Mouse (Mus musculus): Measurements from ENCODE around the gene Rad51b. TPM values are rescaled to one million over a fixed set of nuclear protein-coding genes. Genes with fewer than 3 reads are reported as not detected.

Gene Rad51b
- polyA plus RNA-seq, 1 experiment from 2014 or later: 4.4 TPM

- ATAC-seq (ENCODE audit: low read depth): no peak
- Histone ChIP-seq H3K27me3 (ENCODE audit: control insufficient read depth, insufficient read depth, low read depth, low read length) (no peaks in the 10 kb centered on the region), H3K4me1 (ENCODE audit: control insufficient read depth, low read depth, low read length) (peaks cover 2% of the 10 kb centered on the region), H3K9me3 (replicated peaks; ENCODE audit: control insufficient read depth, low read length) (no peaks in the 10 kb centered on the region), H3K4me3 (ENCODE audit: low read depth, low read length) (no peak overlapping the region), H3K27ac (ENCODE audit: low read length) (no peak overlapping the region; the same call in 1 of the 2 replicates), H3K36me3 (ENCODE audit: control insufficient read depth, insufficient read depth) (no peaks in the 10 kb centered on the region), H3K4me2 (ENCODE audit: low read depth, low read length) (no peak overlapping the region), H3K9ac (ENCODE audit: low read depth, low read length) (no peak overlapping the region)
- WGBS (ENCODE audit: insufficient replicate concordance): 69% methylated on average over 4 of the region's 4 CpGs
Measured at GRCm38 (mm10) chr12:79560893-79561292, 263.8 kb downstream of the Rad51b start.

GRCm38 (mm10) chr12:79574159-79575040 is 277.3 kb downstream of the Rad51b start:
- no peak overlapping the region for H3K4me2 ChIP-seq (ENCODE audit: low read depth, low read length)
- no peaks in the 10 kb centered on the region for H3K36me3 ChIP-seq (ENCODE audit: control insufficient read depth, insufficient read depth)
- H3K9me3 ChIP-seq (replicated peaks; ENCODE audit: control insufficient read depth, low read length): no peaks in the 10 kb centered on the region
- no peaks in the 10 kb centered on the region for H3K27me3 ChIP-seq (ENCODE audit: control insufficient read depth, insufficient read depth, low read depth, low read length)
- no peak for ATAC-seq (ENCODE audit: low read depth)
- no peak overlapping the region for H3K9ac ChIP-seq (ENCODE audit: low read depth, low read length)
- WGBS (ENCODE audit: insufficient replicate concordance): 69% methylated on average over 6 of the region's 6 CpGs
- no peaks in the 10 kb centered on the region for H3K4me1 ChIP-seq (ENCODE audit: control insufficient read depth, low read depth, low read length)
- no peak overlapping the region for H3K4me3 ChIP-seq (ENCODE audit: low read depth, low read length)
- no peak overlapping the region for H3K27ac ChIP-seq (ENCODE audit: low read length)

GRCm38 (mm10) chr12:79575041-79575541 is 278.0 kb downstream of the Rad51b start:
- Histone ChIP-seq H3K4me3 (ENCODE audit: low read depth, low read length) (no peak overlapping the region), H3K36me3 (ENCODE audit: control insufficient read depth, insufficient read depth) (no peaks in the 10 kb centered on the region), H3K9ac (ENCODE audit: low read depth, low read length) (no peak overlapping the region), H3K27ac (ENCODE audit: low read length) (no peak overlapping the region), H3K4me1 (ENCODE audit: control insufficient read depth, low read depth, low read length) (no peaks in the 10 kb centered on the region), H3K4me2 (ENCODE audit: low read depth, low read length) (no peak overlapping the region), H3K27me3 (ENCODE audit: control insufficient read depth, insufficient read depth, low read depth, low read length) (no peaks in the 10 kb centered on the region), H3K9me3 (replicated peaks; ENCODE audit: control insufficient read depth, low read length) (no peaks in the 10 kb centered on the region)
- 77% methylated on average over 7 of the region's 7 CpGs for WGBS (ENCODE audit: insufficient replicate concordance)
- ATAC-seq (ENCODE audit: low read depth): no peak

GRCm38 (mm10) chr12:79577525-79577924 is 280.4 kb downstream of the Rad51b start:
- no peaks in the 10 kb centered on the region for H3K36me3 ChIP-seq (ENCODE audit: control insufficient read depth, insufficient read depth)
- no peaks in the 10 kb centered on the region for H3K4me1 ChIP-seq (ENCODE audit: control insufficient read depth, low read depth, low read length)
- ATAC-seq (ENCODE audit: low read depth): no peak
- no peak overlapping the region for H3K4me3 ChIP-seq (ENCODE audit: low read depth, low read length)
- H3K9ac ChIP-seq (ENCODE audit: low read depth, low read length): no peak overlapping the region
- no peak overlapping the region for H3K4me2 ChIP-seq (ENCODE audit: low read depth, low read length)
- no peak overlapping the region for H3K27ac ChIP-seq (ENCODE audit: low read length)
- H3K27me3 ChIP-seq (ENCODE audit: control insufficient read depth, insufficient read depth, low read depth, low read length): no peaks in the 10 kb centered on the region
- no peaks in the 10 kb centered on the region for H3K9me3 ChIP-seq (replicated peaks; ENCODE audit: control insufficient read depth, low read length)
- WGBS (ENCODE audit: insufficient replicate concordance): 75% methylated on average over 2 of the region's 2 CpGs

- Histone ChIP-seq H3K4me2 (ENCODE audit: low read depth, low read length) (no peak overlapping the region), H3K4me3 (ENCODE audit: low read depth, low read length) (no peak overlapping the region), H3K9ac (ENCODE audit: low read depth, low read length) (no peak overlapping the region), H3K27ac (ENCODE audit: low read length) (no peak overlapping the region), H3K9me3 (replicated peaks; ENCODE audit: control insufficient read depth, low read length) (no peaks in the 10 kb centered on the region), H3K36me3 (ENCODE audit: control insufficient read depth, insufficient read depth) (no peaks in the 10 kb centered on the region), H3K4me1 (ENCODE audit: control insufficient read depth, low read depth, low read length) (no peaks in the 10 kb centered on the region), H3K27me3 (ENCODE audit: control insufficient read depth, insufficient read depth, low read depth, low read length) (no peaks in the 10 kb centered on the region)
- WGBS (ENCODE audit: insufficient replicate concordance): 55% methylated on average over 6 of the region's 6 CpGs
- ATAC-seq (ENCODE audit: low read depth): no peak
Measured at GRCm38 (mm10) chr12:79579018-79579585, 282.0 kb downstream of the Rad51b start.

- H3K4me3 ChIP-seq (ENCODE audit: low read depth, low read length): no peak overlapping the region
- no peaks in the 10 kb centered on the region for H3K4me1 ChIP-seq (ENCODE audit: control insufficient read depth, low read depth, low read length)
- ATAC-seq (ENCODE audit: low read depth): no peak
- H3K4me2 ChIP-seq (ENCODE audit: low read depth, low read length): no peak overlapping the region
- no peaks in the 10 kb centered on the region for H3K9me3 ChIP-seq (replicated peaks; ENCODE audit: control insufficient read depth, low read length)
- H3K9ac ChIP-seq (ENCODE audit: low read depth, low read length): no peak overlapping the region
- H3K36me3 ChIP-seq (ENCODE audit: control insufficient read depth, insufficient read depth): no peaks in the 10 kb centered on the region
- no peaks in the 10 kb centered on the region for H3K27me3 ChIP-seq (ENCODE audit: control insufficient read depth, insufficient read depth, low read depth, low read length)
- WGBS (ENCODE audit: insufficient replicate concordance): 77% methylated on average over 6 of the region's 6 CpGs
- H3K27ac ChIP-seq (ENCODE audit: low read length): no peak overlapping the region
Measured at GRCm38 (mm10) chr12:79579837-79580236, 282.8 kb downstream of the Rad51b start.

- H3K27me3 ChIP-seq (ENCODE audit: control insufficient read depth, insufficient read depth, low read depth, low read length): no peaks in the 10 kb centered on the region
- H3K4me2 ChIP-seq (ENCODE audit: low read depth, low read length): no peak overlapping the region
- ATAC-seq (ENCODE audit: low read depth): no peak
- no peak overlapping the region for H3K9ac ChIP-seq (ENCODE audit: low read depth, low read length)
- no peaks in the 10 kb centered on the region for H3K9me3 ChIP-seq (replicated peaks; ENCODE audit: control insufficient read depth, low read length)
- H3K4me1 ChIP-seq (ENCODE audit: control insufficient read depth, low read depth, low read length): no peaks in the 10 kb centered on the region
- 69% methylated on average over 6 of the region's 6 CpGs for WGBS (ENCODE audit: insufficient replicate concordance)
- H3K4me3 ChIP-seq (ENCODE audit: low read depth, low read length): no peak overlapping the region
- no peaks in the 10 kb centered on the region for H3K36me3 ChIP-seq (ENCODE audit: control insufficient read depth, insufficient read depth)
- no peak overlapping the region for H3K27ac ChIP-seq (ENCODE audit: low read length)
Measured at GRCm38 (mm10) chr12:79584556-79585307, 287.6 kb downstream of the Rad51b start.

- WGBS (ENCODE audit: insufficient replicate concordance): 75% methylated on average over 2 of the region's 2 CpGs
- no peak overlapping the region for H3K4me3 ChIP-seq (ENCODE audit: low read depth, low read length)
- ATAC-seq (ENCODE audit: low read depth): no peak
- H3K36me3 ChIP-seq (ENCODE audit: control insufficient read depth, insufficient read depth): no peaks in the 10 kb centered on the region
- H3K4me1 ChIP-seq (ENCODE audit: control insufficient read depth, low read depth, low read length): no peaks in the 10 kb centered on the region
- H3K9ac ChIP-seq (ENCODE audit: low read depth, low read length): no peak overlapping the region
- no peak overlapping the region for H3K27ac ChIP-seq (ENCODE audit: low read length)
- no peaks in the 10 kb centered on the region for H3K27me3 ChIP-seq (ENCODE audit: control insufficient read depth, insufficient read depth, low read depth, low read length)
- no peak overlapping the region for H3K4me2 ChIP-seq (ENCODE audit: low read depth, low read length)
- no peaks in the 10 kb centered on the region for H3K9me3 ChIP-seq (replicated peaks; ENCODE audit: control insufficient read depth, low read length)
Measured at GRCm38 (mm10) chr12:79585336-79585735, 288.3 kb downstream of the Rad51b start.
